Mouse (Mus musculus): Measurements from ENCODE around the gene Mier2. TPM values are rescaled to one million over a fixed set of nuclear protein-coding genes. Genes with fewer than 3 reads are reported as not detected.

The Mier2 gene
- polyA plus RNA-seq, 1 experiment from 2014 or later = 26.5 TPM

DNA sequence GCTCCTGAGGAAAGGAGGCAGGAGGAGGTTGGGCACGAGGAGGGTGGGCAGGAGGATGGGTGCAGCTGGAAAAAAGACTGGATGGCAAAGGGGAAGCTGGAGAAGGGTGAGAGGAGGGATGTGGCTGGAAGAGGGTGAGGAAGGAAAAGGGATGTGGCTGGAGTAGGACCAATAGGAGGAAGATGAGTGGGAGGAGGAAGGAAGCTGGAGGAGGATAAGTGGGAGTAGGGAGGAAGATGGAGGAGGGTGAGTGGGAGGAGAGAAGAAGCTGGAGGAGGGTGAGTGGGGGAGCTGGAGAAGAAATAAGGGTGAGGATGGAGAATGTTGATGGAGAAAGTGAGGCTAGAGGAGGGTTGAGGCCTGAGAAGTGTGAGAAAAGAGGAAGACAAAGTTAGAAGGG lies 19.6 kb downstream of the Mier2 start:
- Histone ChIP-seq H3K27me3 (ENCODE audit: control insufficient read depth, insufficient read depth, low read length) (peaks cover 10% of the 10 kb centered on the region), H3K27ac (ENCODE audit: low read depth, low read length) (no peak overlapping the region), H3K4me3 (ENCODE audit: low read depth, low read length) (no peak overlapping the region), H3K9me3 (replicated peaks; ENCODE audit: control insufficient read depth, low read length) (no peaks in the 10 kb centered on the region), H3K9ac (ENCODE audit: low read depth, low read length) (no peak overlapping the region), H3K36me3 (ENCODE audit: control insufficient read depth, insufficient read depth, low read length) (peaks cover 6% of the 10 kb centered on the region; the same call in 1 of the 2 replicates), H3K4me2 (no peak overlapping the region), H3K4me1 (ENCODE audit: control insufficient read depth, insufficient read depth, low read length) (0 out of 2 replicates have a peak, but pooled peaks cover 10% of the 10 kb centered on the region)
- no peak for ATAC-seq (replicated peaks; ENCODE audit: insufficient number of reproducible peaks, low FRiP score, low TSS enrichment)
- WGBS (ENCODE audit: insufficient replicate concordance) = 70% methylated on average over 1 of the region's 1 CpGs

DNA sequence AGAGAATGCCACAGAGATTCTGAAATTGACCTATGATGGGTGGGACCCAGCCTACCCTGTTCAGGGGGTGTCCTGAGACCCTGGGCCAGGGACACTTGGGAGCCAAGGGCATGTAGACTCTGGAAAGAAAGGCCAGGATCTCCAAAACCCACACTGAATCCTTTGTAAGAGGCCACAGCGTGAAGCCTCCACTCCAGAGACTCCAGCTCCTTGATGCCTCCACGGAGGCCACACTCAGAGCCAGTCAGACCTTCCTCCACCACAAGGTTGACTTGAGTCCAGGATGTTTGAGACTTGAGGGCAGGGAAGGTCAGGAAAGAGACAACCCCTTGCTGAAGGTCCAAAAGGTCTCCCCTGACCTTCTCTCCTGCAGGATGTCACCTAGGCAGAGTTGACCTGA lies 20.6 kb downstream of the Mier2 start:
- Histone ChIP-seq H3K27me3 (ENCODE audit: control insufficient read depth, insufficient read depth, low read length) (peaks cover 10% of the 10 kb centered on the region), H3K9ac (ENCODE audit: low read depth, low read length) (no peak overlapping the region), H3K4me3 (ENCODE audit: low read depth, low read length) (no peak overlapping the region), H3K4me1 (ENCODE audit: control insufficient read depth, insufficient read depth, low read length) (0 out of 2 replicates have a peak, but pooled peaks cover 10% of the 10 kb centered on the region), H3K9me3 (replicated peaks; ENCODE audit: control insufficient read depth, low read length) (no peaks in the 10 kb centered on the region), H3K36me3 (ENCODE audit: control insufficient read depth, insufficient read depth, low read length) (peaks cover 3% of the 10 kb centered on the region; the same call in 1 of the 2 replicates), H3K4me2 (no peak overlapping the region), H3K27ac (ENCODE audit: low read depth, low read length) (no peak overlapping the region)
- 79% methylated on average over 2 of the region's 2 CpGs for WGBS (ENCODE audit: insufficient replicate concordance)
- ATAC-seq (replicated peaks; ENCODE audit: insufficient number of reproducible peaks, low FRiP score, low TSS enrichment) = no peak

DNA sequence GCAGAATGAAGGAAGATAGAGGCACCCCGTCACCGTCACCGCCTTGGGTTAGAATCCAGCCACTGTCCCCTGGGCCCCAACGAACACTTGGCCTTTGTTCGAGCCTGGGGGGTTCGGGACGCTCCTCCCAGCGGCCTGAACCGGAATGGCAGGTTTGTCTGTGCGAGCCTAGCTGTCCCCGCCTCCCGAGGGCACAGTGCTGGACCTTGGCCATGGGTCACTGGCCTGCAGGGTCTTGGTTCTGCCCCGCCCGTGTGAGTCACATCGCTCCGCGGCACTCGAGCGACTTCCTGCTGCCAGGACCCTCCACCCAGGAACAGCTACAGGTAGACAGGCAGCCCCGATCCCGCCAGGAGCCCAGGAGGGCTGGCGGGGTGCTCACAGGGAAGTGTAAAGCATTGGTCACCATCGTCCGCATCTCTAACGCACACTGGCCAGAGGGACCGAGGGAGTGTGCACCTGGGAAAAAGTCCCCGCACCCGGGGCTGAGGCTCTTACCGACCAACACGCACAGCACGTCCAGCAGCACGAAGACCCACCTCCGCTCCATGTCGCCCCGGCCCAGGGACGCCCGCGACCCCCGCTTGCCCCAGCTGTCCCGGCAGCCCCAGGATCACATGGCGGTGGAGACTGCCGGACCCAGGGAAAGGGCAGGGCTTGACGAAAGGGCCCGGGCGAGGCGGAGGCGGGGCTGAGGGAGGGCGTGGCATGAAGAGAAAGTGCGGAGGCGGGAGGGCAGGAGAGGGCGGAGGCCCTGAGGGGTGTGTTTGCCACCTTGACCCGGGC lies 21.7 kb downstream of the Mier2 start, which contains the start of gene Plpp2:
Gene Plpp2 (minus strand): TSS at position 671 of the 786 bp plus-strand sequence.
- peak within 1 kb of the TSS; percentile 65 for H3K4me3 ChIP-seq (ENCODE audit: low read depth, low read length)
- H3K36me3 ChIP-seq (ENCODE audit: control insufficient read depth, insufficient read depth, low read length) = 0 out of 2 replicates have a peak, but pooled peaks cover 3% of the 10 kb centered on the region
- ATAC-seq (replicated peaks; ENCODE audit: insufficient number of reproducible peaks, low FRiP score, low TSS enrichment) = peak; percentile 72
- H3K4me2 ChIP-seq = peak within 1 kb of the TSS; percentile 99
- WGBS (ENCODE audit: insufficient replicate concordance) = under 1% methylated on average over 51 of the region's 52 CpGs
- H3K27me3 ChIP-seq (ENCODE audit: control insufficient read depth, insufficient read depth, low read length) = peaks cover 10% of the 10 kb centered on the region
- no peak within 1 kb of the TSS for H3K27ac ChIP-seq (ENCODE audit: low read depth, low read length)
- 0 out of 2 replicates have a peak, but pooled peaks cover 10% of the 10 kb centered on the region for H3K4me1 ChIP-seq (ENCODE audit: control insufficient read depth, insufficient read depth, low read length)
- peak within 1 kb of the TSS; percentile 80 for H3K9ac ChIP-seq (ENCODE audit: low read depth, low read length)
- H3K9me3 ChIP-seq (replicated peaks; ENCODE audit: control insufficient read depth, low read length) = no peaks in the 10 kb centered on the region

DNA sequence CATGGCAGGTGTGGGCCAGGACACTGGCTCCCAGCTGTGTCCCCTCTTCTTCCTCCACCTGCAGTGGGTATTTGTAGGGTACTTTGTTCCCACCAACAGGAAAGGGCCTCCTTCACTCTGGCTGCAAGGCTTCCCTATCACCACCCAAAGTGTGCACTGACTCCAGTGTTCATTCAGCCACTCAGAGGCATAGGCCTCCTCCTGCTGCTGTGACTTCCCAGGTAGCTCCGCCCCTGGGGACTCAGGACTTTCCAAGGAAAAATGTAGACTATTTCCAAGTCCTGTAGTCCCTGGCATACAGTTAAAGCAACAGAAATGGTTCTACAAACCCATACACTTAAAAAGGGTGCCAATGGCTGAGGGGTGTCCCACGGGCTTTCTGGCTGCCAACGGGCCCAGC lies 22.3 kb downstream of the Mier2 start:
- H3K27me3 ChIP-seq (ENCODE audit: control insufficient read depth, insufficient read depth, low read length) = peaks cover 10% of the 10 kb centered on the region
- H3K4me3 ChIP-seq (ENCODE audit: low read depth, low read length) = peak overlapping the region; percentile 65
- no peaks in the 10 kb centered on the region for H3K9me3 ChIP-seq (replicated peaks; ENCODE audit: control insufficient read depth, low read length)
- H3K4me2 ChIP-seq = peak overlapping the region; percentile 99
- H3K9ac ChIP-seq (ENCODE audit: low read depth, low read length) = peak overlapping the region; percentile 80; the same call in 1 of the 2 replicates
- 0 out of 2 replicates have a peak, but pooled peaks cover 3% of the 10 kb centered on the region for H3K36me3 ChIP-seq (ENCODE audit: control insufficient read depth, insufficient read depth, low read length)
- 0 out of 2 replicates have a peak, but pooled peaks cover 10% of the 10 kb centered on the region for H3K4me1 ChIP-seq (ENCODE audit: control insufficient read depth, insufficient read depth, low read length)
- no peak overlapping the region for H3K27ac ChIP-seq (ENCODE audit: low read depth, low read length)
- 49% methylated on average over 3 of the region's 3 CpGs for WGBS (ENCODE audit: insufficient replicate concordance)
- no peak for ATAC-seq (replicated peaks; ENCODE audit: insufficient number of reproducible peaks, low FRiP score, low TSS enrichment)

DNA sequence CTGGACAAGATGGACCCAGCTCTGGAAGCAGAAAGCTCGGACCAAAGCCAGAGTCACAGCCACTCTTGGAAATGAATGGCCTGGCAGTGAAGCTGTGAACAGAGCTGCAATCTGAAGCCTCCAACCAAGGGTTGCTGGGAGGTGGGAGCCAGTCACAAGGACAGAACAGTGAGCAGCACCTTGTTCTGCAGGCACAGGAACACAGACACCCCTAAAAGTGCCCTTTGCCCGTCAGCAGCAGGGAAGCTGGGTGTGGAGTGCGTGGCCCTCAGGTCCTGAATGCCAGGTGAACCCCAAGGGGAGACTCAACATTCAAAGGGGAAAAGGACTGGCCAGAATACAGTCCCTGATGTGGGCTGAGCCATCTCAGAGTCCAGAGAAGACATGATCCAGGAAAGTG lies 23.4 kb downstream of the Mier2 start:
- H3K9me3 ChIP-seq (replicated peaks; ENCODE audit: control insufficient read depth, low read length) = no peaks in the 10 kb centered on the region
- 0 out of 2 replicates have a peak, but pooled peaks cover 3% of the 10 kb centered on the region for H3K36me3 ChIP-seq (ENCODE audit: control insufficient read depth, insufficient read depth, low read length)
- WGBS (ENCODE audit: insufficient replicate concordance) = 87% methylated on average over 3 of the region's 3 CpGs
- 0 out of 2 replicates have a peak, but pooled peaks cover 10% of the 10 kb centered on the region for H3K4me1 ChIP-seq (ENCODE audit: control insufficient read depth, insufficient read depth, low read length)
- no peak for ATAC-seq (replicated peaks; ENCODE audit: insufficient number of reproducible peaks, low FRiP score, low TSS enrichment)
- H3K4me2 ChIP-seq = no peak overlapping the region
- no peak overlapping the region for H3K27ac ChIP-seq (ENCODE audit: low read depth, low read length)
- no peak overlapping the region for H3K9ac ChIP-seq (ENCODE audit: low read depth, low read length)
- peaks cover 10% of the 10 kb centered on the region for H3K27me3 ChIP-seq (ENCODE audit: control insufficient read depth, insufficient read depth, low read length)
- no peak overlapping the region for H3K4me3 ChIP-seq (ENCODE audit: low read depth, low read length)

DNA sequence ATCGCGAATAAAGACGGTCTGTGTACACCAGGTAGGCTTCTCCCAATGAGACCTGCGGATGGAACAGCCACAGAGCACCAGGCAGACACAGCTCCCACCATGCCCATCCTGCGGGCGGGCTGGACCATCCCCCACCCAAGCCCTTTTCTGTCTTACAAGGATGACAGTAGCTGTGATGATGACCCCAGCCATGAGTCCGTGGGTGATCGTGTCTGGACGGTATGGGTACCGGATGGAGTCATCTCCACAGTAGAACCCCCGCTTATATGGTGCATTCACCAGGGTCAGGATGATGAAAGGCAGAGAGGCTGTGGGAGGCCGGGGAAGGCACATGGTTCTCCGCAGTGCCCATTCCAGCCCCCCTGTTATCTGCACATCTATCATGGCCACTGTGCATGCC lies 24.3 kb downstream of the Mier2 start:
- H3K27me3 ChIP-seq (ENCODE audit: control insufficient read depth, insufficient read depth, low read length) = peaks cover 10% of the 10 kb centered on the region
- H3K9me3 ChIP-seq (replicated peaks; ENCODE audit: control insufficient read depth, low read length) = no peaks in the 10 kb centered on the region
- 0 out of 2 replicates have a peak, but pooled peaks cover 10% of the 10 kb centered on the region for H3K4me1 ChIP-seq (ENCODE audit: control insufficient read depth, insufficient read depth, low read length)
- H3K27ac ChIP-seq (ENCODE audit: low read depth, low read length) = no peak overlapping the region
- no peak for ATAC-seq (replicated peaks; ENCODE audit: insufficient number of reproducible peaks, low FRiP score, low TSS enrichment)
- 88% methylated on average over 13 of the region's 13 CpGs for WGBS (ENCODE audit: insufficient replicate concordance)
- 0 out of 2 replicates have a peak, but pooled peaks cover 3% of the 10 kb centered on the region for H3K36me3 ChIP-seq (ENCODE audit: control insufficient read depth, insufficient read depth, low read length)
- no peak overlapping the region for H3K9ac ChIP-seq (ENCODE audit: low read depth, low read length)
- no peak overlapping the region for H3K4me2 ChIP-seq
- H3K4me3 ChIP-seq (ENCODE audit: low read depth, low read length) = no peak overlapping the region

DNA sequence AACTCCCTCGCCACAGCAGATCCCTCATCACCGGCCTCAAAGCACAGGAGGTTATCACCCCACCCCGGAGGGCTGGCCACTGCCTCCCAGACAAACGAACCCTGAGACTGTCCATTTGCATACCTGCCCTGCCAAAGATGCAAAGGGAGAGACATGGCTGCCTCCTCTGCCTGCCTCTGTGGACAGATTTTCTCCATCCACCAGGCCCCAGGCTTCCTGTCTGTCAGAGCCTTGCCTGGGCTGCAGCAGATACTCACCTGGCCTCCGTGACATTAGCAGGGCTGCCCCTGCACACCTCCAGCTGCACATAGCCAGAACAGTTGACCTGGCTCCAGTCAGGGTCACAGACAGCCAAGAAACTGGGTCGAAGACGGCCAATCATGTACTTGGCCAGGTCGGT lies 24.8 kb downstream of the Mier2 start:
- ATAC-seq (replicated peaks; ENCODE audit: insufficient number of reproducible peaks, low FRiP score, low TSS enrichment) = no peak
- H3K27ac ChIP-seq (ENCODE audit: low read depth, low read length) = no peak overlapping the region
- peaks cover 3% of the 10 kb centered on the region; the same call in 1 of the 2 replicates for H3K36me3 ChIP-seq (ENCODE audit: control insufficient read depth, insufficient read depth, low read length)
- H3K9ac ChIP-seq (ENCODE audit: low read depth, low read length) = no peak overlapping the region
- no peak overlapping the region for H3K4me2 ChIP-seq
- no peaks in the 10 kb centered on the region for H3K9me3 ChIP-seq (replicated peaks; ENCODE audit: control insufficient read depth, low read length)
- 0 out of 2 replicates have a peak, but pooled peaks cover 10% of the 10 kb centered on the region for H3K4me1 ChIP-seq (ENCODE audit: control insufficient read depth, insufficient read depth, low read length)
- 74% methylated on average over 8 of the region's 8 CpGs for WGBS (ENCODE audit: insufficient replicate concordance)
- no peak overlapping the region for H3K4me3 ChIP-seq (ENCODE audit: low read depth, low read length)
- peaks cover 10% of the 10 kb centered on the region for H3K27me3 ChIP-seq (ENCODE audit: control insufficient read depth, insufficient read depth, low read length)

DNA sequence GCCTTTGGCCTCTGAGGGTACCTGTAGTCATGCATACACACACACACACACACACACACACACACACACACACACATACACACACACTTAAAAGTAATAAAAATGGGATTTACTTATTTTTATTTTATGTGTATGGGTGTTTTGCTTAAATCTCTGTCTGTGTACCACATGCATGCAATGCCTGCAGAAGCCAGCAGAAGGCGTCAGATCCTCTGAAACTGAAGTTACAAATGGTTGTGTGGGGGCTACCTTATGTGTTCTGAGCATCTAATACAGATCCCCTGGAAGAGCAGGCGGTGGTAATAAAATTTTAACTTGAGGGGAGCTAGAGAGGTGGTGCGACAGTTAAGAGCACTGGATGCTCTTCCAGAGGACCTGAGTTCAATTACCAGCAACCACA lies 26.9 kb downstream of the Mier2 start:
- no peaks in the 10 kb centered on the region for H3K9me3 ChIP-seq (replicated peaks; ENCODE audit: control insufficient read depth, low read length)
- H3K27ac ChIP-seq (ENCODE audit: low read depth, low read length) = no peak overlapping the region
- peaks cover 4% of the 10 kb centered on the region; the same call in 1 of the 2 replicates for H3K27me3 ChIP-seq (ENCODE audit: control insufficient read depth, insufficient read depth, low read length)
- 0 out of 2 replicates have a peak, but pooled peaks cover 4% of the 10 kb centered on the region for H3K4me1 ChIP-seq (ENCODE audit: control insufficient read depth, insufficient read depth, low read length)
- H3K36me3 ChIP-seq (ENCODE audit: control insufficient read depth, insufficient read depth, low read length) = peaks cover 3% of the 10 kb centered on the region; the same call in 1 of the 2 replicates
- no peak overlapping the region for H3K4me3 ChIP-seq (ENCODE audit: low read depth, low read length)
- ATAC-seq (replicated peaks; ENCODE audit: insufficient number of reproducible peaks, low FRiP score, low TSS enrichment) = no peak
- WGBS (ENCODE audit: insufficient replicate concordance) = 76% methylated on average over 3 of the region's 3 CpGs
- H3K9ac ChIP-seq (ENCODE audit: low read depth, low read length) = no peak overlapping the region
- no peak overlapping the region for H3K4me2 ChIP-seq
